Mouse (Mus musculus) cerebellum, adult 18-20 months (tissue): ENCODE results near the gene Myh2.

Source experiments
- DNase-seq, 2 experiments: peaks; one replicate each; pipeline ENCODE4 v3.0.0; 2021

Myh2 gene

DNA sequence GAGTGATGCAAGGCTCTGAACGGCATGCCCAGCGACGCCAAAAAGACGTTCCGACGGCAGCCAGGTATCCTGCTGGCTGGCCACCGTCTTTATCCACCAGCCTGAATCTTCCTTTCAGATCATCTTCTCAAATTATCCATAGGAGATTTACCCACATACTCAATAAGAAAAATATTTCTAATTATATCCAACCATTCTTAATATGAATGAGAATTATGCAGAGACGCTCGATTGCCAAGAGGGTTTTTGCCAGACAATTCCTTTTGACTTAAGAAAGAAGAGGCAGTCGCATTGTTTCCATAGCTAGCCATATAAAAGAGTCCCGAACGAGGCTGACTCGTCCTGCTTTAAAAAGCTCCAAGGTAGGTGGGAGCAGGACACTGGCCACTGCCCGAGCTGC lies at the start of gene Myh2:
Myh2 (plus strand) TSS at position 301 of the 400 bp plus-strand sequence.
- no peak for DNase-seq

DNA sequence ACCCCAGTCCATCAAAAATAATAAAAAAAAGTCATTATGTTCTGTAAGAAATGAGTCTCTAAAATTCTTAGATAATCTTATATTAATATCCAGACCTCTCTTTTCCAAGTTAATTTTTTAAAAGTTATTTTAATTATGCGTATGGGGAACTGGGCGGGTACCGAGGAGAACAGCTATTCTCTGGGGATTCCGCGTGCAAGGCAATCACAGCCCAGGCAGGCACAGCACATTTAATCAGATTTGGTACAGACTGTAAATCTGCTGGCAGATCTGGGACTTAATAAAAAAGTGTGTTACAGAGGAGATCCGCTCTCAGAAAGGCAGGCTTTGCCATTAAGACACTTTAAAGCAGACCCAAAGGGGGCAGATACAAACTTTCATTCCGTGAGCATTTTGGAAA lies 45.9 kb upstream of the Myh2 start:
- no peak for DNase-seq

DNA sequence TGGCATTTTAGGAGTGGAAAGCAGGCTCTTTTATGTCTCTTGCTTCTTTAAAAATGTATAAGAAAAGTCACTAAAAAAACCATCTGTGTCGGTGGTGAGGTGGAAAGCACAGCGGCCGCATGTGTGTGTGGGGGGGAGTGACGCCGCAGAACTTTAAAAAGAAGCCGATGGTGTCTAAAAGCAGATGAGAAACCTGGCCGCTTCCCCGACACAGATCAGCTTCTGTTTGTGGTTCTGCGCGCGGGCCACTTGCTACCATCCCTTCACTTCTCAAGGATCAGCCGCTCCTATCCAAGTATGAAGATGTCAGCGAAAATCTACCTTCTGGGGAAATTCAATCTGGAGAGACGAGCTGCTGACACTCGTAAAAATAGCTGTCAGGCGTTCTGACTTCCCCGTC lies 45.5 kb upstream of the Myh2 start:
- DNase-seq: no peak

DNA sequence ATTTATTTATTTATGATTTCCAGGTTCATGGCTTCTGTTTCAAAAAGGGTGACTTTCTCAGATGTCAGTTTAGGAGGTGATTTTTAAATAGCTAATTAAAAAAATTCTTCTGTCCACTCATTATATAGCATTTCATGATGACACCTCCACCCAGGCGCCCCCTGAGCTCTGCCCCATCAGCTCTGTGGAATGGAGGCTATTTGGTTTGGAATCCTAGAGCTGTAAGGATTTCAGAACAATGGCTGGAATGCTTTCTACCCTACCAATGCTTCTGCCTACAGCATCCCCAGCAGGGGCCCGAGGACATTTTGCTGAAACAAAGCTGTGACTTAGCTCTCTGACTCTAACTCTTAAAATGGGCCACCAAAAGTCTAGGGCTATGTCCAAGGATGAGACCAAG lies 37.3 kb upstream of the Myh2 start:
- DNase-seq: no peak

DNA sequence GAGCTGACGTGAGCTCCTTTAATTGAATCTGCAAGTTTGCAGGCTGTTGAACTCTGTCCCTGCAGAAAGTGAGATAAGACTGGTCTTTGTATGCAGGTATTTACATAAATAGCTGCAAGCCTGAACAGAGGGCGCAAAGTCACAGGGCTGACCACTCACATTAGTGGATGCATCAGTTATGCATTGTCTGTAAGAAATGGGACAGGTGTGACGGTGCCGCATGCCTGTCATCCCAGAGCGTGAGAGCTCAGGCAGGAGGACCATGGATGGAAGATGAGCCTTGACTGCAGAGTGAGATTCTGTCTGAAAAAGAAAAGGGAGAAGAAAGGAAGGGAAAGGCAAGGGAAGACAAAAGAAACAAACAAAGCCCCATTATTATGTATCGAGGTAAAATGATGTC lies 36.2 kb upstream of the Myh2 start:
- no peak for DNase-seq

DNA sequence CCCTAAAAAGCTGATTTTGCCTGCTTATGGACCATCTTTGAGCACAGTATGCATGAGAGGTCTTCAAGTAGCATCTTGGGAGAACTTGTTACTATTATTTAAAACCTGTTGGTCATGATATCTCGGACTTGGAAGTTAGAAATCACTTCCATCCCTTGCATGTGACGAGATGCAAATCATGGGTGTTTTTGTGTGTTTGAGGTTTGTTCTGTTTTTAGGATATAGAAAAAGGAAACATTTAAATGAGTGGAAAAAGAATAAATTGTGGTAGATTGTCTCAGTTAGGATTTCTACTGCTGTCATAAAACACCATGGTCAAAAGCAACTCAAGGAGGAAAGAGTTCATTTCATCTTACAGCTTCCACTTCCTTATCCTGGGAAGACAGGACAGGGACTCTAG lies 35.3 kb upstream of the Myh2 start:
- no peak for DNase-seq

DNA sequence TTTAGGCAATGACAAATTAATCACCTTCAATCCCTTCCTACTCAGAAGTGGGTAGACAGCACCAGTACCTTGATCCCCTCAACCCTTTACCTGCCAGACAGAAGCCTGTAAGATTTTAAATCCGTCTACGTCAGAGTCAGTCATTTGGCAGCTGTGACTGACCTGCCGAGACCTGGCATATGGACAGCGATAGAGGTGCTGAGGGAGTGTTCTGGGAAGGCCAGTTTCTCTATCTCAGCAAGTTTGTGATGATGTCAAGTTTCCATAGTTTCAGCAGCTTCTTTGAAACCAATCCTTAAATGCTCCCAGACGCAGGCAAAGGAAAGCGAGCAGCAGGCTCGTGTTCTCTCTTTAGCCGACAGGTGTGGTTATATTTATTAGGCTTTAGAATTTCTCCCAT lies 31.3 kb upstream of the Myh2 start:
- no peak for DNase-seq

DNA sequence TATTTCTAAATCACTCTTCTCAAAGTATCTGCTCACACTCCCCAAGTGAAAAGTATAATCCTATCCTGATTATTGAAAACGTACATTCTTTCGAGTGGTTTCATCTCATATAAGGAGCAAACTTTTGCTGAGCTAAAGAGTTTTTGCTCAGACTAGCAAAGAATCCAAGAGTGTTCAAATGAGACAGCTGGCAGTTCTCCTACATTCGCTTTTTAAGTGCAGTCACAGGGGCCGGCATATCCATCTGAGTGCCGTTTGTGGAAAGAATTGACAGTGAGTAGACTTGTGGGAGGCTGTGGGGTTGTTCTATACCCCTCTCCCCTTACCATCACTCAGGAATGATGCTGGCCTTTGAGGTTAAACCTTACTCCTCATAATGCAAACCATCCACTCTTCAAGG lies 30.7 kb upstream of the Myh2 start:
- DNase-seq: no peak

DNA sequence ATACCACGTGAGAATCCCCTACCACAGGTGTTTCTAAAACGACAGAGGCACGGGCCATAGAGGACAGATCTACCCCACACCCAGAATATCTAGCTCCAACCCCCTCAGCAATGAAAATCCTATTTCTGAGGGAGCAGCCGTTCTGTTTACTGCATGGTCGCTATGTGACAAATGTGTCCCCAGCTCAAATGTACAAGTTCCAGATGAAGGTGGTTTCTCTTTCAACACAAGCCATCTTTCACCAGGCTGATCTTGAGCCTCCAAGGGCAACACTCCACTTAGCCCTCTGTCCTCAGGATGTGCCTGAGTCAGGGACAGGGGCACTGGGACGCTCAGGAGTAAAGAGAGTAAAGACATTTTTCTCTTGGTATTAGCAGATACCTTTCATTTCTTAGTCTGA lies 29.8 kb upstream of the Myh2 start:
- DNase-seq: no peak

DNA sequence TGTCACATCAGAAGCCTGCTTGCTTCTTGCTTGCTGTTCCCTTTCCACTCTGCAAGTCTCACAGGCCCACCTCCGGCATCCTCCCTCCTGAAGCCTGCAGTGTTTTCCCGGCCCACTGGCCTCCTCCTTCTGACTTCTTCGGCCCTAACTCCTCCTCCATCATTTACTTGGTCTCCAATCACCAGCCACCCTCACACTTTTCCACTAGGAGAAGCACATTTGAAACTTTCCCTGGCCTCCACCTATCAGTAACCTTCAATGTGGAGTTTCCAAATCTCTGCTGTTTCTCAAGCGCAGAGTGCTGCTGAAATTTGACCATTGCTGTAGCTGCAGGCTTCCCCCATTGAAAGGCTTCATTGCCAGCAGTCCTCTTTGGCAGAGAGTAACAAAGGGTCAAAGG lies 28.8 kb upstream of the Myh2 start:
- no peak for DNase-seq

DNA sequence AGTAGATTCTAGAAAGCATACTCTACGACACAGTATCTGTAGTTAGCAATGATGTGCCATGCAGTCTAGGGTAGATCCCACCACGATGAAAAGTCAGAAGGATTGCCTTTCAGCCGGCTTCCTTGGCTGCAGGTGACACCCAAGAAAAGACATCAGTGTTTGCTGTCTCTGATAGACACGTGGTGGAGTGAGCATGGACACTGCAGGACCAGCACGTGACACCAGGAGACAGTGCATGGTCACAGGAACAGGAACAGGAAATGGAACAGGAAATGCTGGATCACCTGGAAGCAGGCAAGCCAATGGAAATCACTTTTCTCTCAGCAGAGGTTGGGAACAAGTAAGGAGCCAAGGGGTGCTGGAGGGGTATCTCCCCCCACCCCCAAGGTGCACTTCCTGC lies 27.8 kb upstream of the Myh2 start:
- DNase-seq: no peak

DNA sequence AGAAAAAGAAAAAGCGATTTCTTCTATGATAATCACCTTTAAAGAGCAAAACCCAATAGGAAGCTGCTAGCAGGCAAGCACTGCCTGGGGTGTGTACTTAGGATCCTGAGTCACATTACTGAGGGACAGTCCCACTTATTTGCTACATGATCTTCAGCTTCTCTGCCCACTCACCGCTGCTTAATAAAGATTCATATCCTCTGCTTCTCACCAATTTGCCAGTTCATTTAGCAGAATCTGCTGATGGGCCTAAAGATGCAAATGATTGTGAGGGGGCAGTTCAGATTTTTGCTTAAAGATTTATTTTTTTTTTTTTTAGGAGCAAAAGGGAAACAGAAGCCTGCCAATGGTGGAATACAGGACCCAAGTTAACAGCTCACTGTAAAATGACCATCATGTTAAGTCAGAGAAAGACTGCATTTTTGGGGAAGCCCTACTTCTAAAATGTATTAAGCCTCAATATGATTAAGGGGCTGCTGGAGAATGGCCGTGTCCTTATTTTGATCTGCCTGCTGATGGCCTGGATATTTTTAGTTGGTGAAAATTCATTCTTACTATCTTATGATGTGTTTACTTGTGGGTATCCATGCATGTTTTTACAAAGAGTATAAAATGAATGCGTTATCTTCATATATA lies 26.8 kb upstream of the Myh2 start:
- no peak for DNase-seq

DNA sequence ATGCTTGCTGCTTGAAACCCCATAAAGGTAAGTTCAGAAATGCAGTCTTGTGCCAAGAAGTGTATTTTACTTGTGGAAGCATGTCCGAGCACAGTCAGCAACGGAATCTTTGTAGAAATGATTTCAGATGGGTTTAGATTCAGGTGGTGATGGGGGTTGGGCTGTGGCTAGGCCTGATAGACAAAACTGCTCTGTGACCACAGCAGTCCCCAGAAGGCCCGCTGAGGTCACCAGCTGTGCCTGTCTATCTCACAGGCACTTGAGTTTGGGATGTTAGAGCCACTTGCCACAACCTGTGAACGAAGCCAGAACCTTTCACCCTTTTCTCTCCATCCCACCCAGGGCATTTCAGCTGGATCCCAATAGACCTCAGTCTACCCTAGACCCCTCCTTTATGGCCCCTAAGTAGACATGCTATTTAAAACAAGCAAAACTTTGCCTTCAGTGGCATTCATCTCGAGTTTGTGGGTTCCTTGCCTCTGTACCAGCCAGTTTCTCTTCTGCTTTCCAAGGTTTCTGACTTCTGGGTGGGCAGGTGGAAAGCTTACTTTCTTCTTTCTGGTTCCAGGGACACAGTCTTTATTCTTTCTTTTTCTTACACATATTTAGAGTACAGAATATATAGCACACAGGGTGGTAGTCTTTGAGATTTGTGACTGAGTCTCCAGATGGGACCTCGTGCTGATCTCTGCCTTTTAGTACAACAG lies 26.1 kb upstream of the Myh2 start:
- no peak for DNase-seq

DNA sequence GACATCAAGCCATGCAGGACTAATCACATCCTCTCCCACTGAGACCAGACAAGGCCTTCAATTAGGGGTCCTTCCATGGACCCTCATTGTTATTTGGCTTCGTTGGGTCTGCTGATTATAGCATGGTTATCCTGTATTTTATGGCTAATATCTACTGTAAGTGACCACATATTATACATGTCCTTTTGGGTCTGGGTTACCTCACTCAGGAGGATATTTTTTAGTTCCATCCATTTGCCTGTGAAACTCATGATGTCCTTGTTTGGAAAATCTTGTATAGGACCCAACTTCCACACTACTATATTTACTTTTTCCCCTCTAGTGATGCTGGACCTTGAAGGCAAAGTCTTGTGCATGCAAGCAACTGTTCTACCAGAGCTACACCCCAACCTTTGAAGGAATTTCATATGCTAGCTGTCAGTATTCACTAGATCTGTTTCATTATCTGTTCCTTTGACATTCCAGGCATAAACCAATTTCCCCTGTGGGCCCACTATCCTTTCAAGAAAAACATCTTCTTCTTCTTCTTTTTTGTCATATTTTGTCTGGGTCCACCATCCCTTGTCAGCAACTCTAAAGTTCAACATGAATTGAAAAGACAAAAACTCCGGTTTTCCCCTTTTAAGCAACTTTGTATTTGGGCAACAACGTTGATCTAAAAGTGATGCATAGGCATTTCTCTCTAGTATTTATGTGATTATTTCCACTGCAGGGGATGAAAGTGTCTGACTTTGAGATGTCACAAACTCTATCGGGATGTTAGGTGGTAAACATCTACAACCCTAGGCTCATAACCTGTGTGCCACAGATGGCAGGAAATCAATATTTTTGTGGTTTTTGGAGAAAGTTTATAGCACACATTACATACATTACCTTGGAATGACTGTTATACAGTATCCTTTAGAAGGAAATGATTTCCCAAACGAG lies 25.1 kb upstream of the Myh2 start:
- DNase-seq: no peak

DNA sequence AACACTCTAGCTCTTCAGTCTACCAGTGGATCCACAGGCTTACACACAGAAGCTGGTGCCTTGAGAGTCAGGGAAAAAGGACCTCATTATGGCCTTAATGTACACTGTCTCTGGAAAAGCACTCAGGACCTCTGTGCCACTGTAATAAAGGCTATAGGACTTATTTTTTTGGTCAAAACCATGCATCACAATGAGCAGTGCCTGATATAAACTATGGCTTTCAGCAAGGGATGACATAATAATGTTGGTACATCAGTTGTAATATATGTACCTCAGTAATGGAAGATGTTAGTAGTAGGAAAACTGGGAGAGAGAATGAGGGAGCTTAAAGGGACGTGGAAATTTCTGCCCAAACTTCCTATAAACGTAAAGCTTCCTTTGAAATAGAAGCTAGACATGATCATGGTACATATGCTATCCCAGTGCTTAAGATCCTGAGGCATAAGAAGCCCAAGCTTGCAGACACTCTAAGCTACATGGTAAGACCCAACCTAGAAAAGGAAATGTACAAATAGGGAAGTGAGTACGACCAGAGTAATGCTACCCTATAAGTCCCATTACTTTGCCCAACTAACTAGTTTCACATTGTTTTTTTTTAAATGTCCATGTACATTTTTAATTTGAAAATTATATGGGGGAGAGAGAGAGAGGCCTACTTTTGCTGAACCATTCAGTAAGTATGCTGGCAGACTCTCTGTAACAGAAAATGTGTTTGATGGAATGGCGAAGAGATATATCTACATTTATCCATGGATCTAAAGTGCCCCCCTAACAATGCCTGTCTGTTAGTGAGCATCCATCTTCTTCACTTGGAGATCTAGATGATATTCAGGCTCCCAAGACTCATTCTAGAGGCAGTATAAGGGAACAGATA lies 24.2 kb upstream of the Myh2 start:
- no peak for DNase-seq

DNA sequence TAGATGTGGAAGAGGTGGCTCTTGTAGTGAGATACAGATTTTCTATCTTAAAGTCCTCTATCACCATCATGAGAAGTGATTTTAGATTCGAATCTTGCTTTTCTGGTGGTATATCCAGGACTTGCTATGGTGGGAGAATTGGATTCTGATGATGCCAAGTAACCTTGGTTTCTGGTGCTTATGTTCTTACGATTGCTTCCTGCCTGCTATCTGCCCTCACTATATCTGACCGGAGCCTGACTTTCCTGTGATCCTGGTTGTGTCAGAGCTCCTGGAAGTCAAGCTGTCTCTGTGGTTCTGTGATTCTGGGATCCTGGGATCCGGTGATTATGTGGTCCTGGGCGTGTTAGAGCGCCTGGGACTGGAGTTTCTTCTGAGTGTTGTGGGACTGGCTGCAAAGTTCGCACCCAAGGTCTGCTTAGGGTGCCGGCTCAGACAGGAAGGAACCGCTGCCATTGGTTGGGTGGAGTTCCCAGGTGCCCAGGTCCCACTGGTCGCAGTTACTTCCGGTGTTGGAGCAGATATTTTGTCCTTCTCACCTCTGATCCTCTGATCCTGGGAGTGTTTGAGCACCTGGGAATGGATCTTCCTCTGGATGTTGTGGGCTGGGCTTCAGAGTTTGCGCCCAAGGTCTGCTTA lies 23.4 kb upstream of the Myh2 start:
- DNase-seq: no peak

DNA sequence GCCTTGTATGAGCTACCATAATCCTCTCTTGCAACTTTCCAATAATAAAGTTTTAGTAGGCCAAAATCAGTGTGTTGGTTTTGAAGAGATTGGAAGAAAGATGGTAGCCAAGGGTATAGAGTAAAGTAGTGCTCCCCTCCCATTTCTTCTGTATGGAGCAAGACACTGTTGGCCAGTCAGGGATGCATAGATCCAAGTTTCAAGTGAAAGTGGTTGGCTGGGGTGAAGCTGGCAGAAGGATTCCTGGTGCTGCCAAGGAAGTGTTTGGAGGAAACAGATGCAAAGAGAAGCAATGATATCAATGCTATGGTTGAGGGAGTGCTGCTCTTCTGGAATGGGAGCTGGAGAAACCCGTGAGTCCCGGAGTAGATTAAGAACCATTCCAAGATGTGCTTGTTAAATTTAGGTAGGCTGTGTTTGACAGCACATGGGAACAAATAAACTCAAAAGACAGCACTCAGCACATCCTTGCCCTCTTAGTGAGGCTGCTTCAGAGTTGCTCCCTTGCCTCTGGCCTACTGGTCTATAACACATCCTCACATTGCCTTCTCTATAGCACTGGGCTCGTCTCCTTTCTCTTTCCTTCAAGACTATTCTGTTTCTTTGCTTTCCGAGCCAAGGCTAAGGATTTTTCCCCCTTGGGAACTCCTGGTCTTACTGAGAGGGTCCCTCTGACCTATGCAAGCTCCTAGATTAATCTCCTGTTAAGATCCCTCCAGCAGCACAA lies 22.4 kb upstream of the Myh2 start:
- no peak for DNase-seq

DNA sequence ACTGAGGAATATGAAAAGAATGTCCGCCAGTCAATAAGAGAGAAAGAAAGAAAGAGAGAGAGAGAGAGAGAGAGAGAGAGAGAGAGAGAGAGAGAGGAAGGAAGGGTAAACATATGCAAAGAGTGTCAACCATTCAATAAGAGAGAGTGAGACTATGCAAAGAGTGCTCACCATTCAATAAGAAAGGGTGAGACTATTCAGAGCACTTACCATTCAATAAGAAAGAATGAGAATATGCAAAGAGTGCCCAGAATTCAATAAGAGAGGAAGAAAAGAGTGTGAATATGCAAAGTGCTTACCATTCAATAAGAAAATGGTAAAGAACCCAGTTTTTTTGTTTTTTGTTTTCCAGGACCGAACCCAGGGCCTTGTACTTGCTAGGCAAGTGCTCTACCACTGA lies 20.6 kb upstream of the Myh2 start:
- no peak for DNase-seq

DNA sequence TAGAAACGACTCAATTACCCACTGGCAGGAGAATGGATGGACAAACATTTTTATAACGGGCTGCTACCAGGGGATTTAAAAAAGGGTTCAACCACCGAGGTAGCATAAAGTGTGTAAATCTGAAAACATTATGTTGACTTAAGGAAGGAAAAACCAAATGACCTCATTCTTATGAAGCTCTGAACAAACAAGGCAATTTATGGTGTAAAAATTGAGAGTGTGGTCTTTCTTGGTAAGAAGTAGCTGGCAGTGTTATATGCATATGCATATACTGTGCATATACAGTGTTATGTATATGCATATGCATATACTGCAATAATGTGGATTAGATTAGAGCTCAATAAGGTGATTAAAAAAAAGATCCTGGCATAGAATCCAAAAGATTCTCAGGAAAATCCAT lies 19.7 kb upstream of the Myh2 start:
- DNase-seq: no peak

DNA sequence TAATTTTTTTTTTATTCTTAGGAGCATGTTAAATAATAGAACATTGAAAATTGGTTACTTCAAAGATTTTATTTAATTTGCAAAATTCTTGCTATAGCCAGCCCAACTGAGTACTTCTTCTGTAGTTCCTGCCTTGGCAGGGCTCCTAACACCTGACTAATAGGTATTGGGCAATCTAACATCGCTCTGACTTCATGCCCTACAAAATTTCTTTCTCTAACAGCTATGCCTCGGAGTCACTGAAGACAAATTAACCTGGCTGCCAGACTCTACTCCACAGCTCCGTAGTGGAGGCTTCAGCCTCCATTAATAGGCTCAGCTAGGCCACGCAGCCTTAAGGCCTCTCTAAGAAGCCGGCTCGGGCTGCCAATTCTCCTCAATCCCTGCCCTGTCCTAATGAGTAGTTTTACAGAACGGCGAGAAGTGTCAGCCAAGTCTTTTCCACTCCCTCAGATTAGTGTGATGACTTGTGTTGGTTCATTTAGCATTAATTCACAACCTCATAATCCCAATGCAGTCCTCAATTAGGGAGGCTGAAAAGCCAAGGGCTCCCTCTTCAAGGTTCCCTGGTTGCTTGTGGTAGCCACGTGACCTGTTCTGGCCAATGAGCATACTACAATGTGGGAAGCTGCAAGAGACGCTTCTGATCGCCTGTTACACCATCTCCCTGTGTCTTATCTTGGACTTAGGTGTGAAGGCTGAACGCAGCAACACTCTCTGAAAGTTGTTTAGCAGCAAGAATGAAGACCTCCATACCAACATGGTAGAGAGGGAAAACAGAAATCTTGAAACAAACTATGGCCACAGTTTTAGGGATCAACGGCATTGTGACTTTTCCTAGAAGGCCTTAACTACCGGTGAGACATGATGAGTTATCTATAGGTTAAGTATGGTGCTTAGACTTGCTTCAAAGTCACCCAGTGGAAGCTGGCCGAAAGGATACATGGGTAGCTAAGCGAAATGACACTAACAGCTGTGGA lies 18.9 kb upstream of the Myh2 start:
- DNase-seq: no peak
